Mouse (Mus musculus): Measurements from ENCODE around the gene Ikbkg.

- TF ChIP-seq GATA1 (IDR thresholded peaks at IDR 0.05; ENCODE audit: borderline replicate concordance, low read length) (no peak), FLI1 (IDR thresholded peaks at IDR 0.05; ENCODE audit: low read length) (no peak)
Measured at GRCm38 (mm10) chrX:74425195-74425594, 32.1 kb downstream of the Ikbkg start.

Measured in megakaryocyte, embryonic 14.5 days (primary cell).